Mouse (Mus musculus): ENCODE measurements around the gene Hopx.

Hopx gene

DNA sequence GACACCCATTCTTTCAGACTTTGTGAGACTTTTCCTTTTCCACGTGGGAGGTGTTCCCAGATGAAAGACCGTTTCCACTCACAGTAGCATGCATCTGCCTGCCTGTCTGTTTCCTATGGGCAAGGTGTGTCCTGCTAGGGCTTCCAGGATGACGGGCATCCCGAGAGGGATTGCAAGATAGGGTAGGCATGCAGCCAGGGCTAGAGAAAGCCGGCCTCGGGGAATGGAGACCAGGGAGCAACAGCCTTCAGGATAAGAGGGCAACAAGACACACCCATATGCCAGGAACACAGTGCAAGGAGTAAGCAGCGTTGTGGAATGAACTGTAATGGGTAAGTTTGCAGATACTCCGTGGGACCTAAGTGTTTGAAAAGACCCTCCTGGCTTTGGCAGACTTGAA lies 47.6 kb downstream of the Hopx start:
- peak; percentile 26 to 36 for DNase-seq

DNA sequence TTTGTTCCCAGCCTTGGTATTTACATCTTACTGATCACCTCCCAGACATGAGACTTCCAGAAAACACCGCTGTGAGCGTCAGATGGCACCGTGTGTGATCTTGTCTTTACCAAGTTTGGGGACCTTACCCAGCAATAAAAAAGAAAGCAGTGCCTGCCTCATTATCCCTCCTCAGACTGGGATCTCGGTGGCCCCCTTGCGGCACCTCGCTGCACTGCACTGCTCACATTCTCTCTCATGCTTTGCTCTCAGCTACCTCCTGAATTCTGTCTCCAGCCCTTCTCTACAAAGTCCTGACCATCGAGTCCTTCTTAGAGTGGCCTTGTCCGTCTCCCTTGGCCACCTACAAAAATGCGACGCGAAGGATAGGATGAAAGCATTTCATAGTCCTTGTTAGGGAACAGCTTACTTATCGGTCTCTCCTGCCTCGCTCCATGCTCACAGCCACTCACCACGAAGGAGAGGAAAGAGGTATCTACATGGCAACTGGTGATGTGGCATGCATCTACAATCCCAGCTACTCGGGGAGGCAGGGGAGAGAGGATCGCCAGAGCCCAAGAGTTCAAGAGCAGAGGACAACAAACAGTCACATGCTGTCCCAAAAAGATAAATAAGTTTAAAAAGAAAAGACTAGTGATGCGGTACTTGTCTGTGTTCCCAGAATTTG lies 53.4 kb downstream of the Hopx start:
- DNase-seq, result peak; percentile 61 to 84

DNA sequence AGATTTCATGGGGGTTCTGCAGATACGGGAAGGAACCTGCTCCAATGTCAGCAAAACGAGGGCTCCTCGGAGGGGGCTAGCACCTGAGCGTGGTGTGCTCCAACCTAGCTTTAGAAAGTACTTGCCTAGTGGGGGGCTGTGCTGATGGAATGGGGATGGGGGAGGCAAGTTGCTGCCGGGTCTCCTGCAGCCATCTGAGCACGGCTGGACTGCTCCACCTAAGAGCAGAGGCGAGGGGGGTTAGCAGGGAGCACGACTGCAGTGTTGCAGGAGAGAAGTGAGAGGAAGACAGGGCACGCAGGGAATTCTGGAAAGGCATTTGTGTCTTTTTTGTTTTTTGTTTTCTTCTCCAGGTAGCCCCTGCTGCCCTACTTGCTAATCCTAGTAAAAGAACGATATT lies 54.6 kb downstream of the Hopx start:
- DNase-seq, result no peak

DNA sequence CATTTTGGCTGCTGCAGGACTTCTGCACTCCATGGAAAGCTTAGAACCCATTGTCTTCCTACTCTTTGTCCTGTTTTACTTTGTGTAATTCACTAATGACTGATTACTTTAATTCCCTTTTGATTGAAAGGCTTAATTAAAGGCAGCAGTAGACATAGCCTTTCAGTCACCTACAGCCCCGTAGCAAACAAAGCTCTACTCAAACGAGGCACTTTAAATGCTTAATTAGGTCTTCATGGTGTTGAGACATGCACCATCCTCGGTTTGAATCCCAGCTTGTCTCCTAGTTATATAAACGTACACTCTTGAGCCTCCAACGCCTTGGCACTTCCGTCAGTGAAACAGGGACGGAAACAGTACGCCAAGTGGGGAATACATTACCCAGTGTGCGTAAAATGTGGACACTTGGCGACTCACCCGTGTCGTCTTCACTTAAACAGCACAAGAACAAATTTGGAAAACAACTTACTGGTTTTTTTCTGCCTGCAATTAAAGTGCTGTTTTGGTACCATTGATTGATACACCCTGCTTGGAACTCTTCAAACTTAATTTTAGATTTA lies 58.0 kb downstream of the Hopx start:
- DNase-seq, result no peak

DNA sequence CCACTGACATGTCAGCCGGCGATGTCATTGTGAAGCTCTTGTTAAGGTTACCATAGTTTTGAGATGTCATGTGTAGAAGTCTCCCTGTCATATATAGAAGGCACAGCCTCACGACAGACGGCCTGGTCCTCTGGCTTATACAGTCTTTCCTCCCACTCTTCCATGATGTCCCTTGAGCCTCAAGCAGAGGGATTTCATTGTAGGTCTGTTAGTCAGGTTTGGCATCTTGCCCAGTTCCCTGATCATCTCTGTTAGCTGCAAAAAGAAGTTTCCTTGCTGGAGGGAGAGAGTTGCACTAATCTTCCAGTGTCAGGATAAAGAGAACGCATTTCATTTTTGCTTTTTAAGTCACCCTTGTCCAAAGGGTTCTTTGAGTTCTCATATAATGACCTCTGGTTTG lies 62.3 kb downstream of the Hopx start:
- no peak for DNase-seq

DNA sequence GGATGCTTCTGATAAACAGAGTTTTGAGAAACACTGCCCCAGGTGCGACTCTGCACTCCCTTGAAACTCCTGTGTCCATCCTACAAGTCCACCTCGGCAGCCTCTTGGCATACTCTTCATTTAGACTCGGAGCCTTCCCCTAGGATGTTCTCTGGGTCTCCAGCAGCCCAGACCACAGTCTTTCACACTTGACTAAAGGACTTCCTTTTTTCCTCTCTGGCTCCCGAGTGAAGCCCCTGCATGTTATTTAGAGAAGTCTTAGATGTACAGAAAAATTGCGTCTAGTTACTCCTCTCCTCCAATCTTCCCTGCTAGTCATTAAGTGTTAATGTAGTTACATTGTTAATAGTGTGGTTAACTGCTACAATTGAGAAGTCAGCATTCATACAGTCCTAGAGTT lies 70.6 kb downstream of the Hopx start:
- DNase-seq, result no peak

DNA sequence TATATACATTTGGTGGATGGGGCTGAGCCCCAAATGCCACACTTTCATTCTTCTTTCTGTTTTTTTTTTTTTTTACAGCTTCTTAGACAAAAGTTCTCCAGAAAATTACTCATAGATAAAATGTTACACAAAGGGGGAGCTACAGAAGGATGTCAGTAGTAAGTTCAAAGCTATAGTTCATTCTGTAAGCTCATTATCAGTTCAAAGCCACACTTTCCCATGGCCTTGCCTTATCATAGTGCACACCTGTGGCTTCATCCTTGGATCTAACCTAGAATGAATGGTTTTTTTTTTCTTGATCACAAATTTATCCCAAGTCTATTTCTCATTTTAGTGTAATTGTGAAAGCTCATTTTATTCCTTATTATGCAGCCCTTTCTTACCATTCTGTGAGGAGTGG lies 75.5 kb downstream of the Hopx start:
- DNase-seq, result no peak

DNA sequence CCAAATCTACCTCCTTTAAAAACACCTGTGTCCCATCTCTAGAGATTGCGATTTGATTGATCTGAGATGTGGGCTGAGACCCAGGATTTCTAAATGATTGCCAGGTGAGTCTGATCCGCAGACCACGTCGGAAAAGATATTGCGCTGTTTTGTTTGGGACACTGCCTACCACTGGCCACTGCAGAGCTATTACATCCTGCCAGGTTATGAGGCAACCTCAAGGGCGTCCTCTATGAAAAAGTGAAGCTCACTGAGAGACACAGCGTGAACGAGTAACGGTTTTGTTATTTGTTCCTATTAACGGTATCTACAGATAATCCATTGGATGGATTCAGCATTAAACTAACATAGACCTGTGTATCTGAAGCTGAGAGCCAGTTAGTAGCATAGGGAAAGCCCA lies 76.5 kb downstream of the Hopx start:
- DNase-seq, result no peak

Measured in lung, postnatal 4 days (tissue).